Mouse (Mus musculus): ENCODE measurements around the gene Metrnl.

- TF ChIP-seq CTCF (IDR thresholded peaks at IDR 0.05; ENCODE audit: low read depth, low read length) (no peak), POLR2AphosphoS5 (IDR thresholded peaks at IDR 0.05; ENCODE audit: insufficient replicate concordance, low read depth, low read length) (no peak), GATA1 (IDR thresholded peaks at IDR 0.05; ENCODE audit: borderline replicate concordance, low read length) (no peak)
Observed at GRCm38 (mm10) chr11:121710245-121710644, 8.9 kb downstream of the Metrnl start.
